Mouse (Mus musculus): ENCODE results near the gene Ywhab. TPM values are rescaled to one million over a fixed set of nuclear protein-coding genes. Genes with fewer than 3 reads are reported as not detected.

Gene Ywhab
- polyA plus RNA-seq, 1 experiment = 26.4 TPM

DNA sequence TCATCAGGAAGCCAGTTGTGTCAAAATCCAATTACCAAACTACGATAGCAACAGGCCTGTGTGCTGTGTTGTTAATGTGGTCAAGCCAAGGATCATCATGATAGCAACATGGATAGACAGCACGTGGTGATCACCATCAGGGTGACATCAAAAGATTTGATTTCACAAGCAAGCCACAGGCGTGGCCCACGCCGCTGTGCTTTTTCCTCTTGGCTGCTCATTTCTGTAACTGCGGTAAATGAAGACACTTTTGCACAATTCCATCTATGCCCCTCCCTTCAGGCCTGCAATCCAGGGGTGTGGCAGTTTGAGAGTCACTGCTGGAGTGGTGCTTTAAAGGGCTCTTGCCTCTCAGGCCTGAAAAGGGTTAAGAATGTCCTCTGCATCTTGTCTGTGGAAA, 46.2 kb downstream of the Ywhab start:
- H3K27ac ChIP-seq (ENCODE audit: insufficient read depth, low read length) = no peak overlapping the region
- no peaks in the 10 kb centered on the region for H3K27me3 ChIP-seq (ENCODE audit: control insufficient read depth, insufficient read depth, low read length)
- H3K4me1 ChIP-seq (ENCODE audit: control insufficient read depth, insufficient read depth, insufficient read length) = no peaks in the 10 kb centered on the region
- H3K36me3 ChIP-seq (ENCODE audit: control insufficient read depth, insufficient read depth, low read length) = no peaks in the 10 kb centered on the region
- no peak for DNase-seq (ENCODE audit: low read depth in 1 of 2, low spot score in 2 of 2)
- TF ChIP-seq CTCF (IDR thresholded peaks at IDR 0.05; ENCODE audit: extremely low read depth, insufficient read depth, insufficient read length, insufficient replicate concordance) = no peak
- TF ChIP-seq POLR2A (IDR thresholded peaks at IDR 0.05; ENCODE audit: low read depth, low read length) = no peak
- 77% methylated on average over 6 of the region's 6 CpGs for WGBS
- H3K4me3 ChIP-seq (ENCODE audit: extremely low read depth, insufficient read depth, insufficient read length) = no peak overlapping the region

DNA sequence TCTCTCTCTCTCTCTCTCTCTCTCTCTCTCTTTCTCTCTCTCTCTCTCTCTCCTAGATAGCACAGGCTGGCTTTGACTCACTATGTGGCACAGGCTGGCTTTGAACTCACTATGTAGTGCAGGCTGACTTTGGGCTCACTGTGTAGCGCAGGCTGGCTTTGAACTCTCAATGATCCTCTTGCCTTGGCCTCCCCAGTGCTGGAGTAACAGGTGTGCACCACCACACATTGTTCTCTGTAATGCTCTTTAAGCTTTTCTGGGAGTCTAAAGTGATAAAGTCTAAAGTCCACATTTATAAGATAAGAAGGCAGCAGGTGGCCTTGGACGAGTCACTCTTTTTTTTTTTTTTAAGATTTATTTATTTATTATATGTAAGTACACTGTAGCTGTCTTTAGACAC, 46.8 kb downstream of the Ywhab start:
- TF ChIP-seq POLR2A (IDR thresholded peaks at IDR 0.05; ENCODE audit: low read depth, low read length) = no peak
- H3K27me3 ChIP-seq (ENCODE audit: control insufficient read depth, insufficient read depth, low read length) = no peaks in the 10 kb centered on the region
- no peaks in the 10 kb centered on the region for H3K4me1 ChIP-seq (ENCODE audit: control insufficient read depth, insufficient read depth, insufficient read length)
- H3K27ac ChIP-seq (ENCODE audit: insufficient read depth, low read length) = no peak overlapping the region
- H3K36me3 ChIP-seq (ENCODE audit: control insufficient read depth, insufficient read depth, low read length) = no peaks in the 10 kb centered on the region
- no peak for DNase-seq (ENCODE audit: low read depth in 1 of 2, low spot score in 2 of 2)
- WGBS = 93% methylated on average over 2 of the region's 2 CpGs
- H3K4me3 ChIP-seq (ENCODE audit: extremely low read depth, insufficient read depth, insufficient read length) = no peak overlapping the region

DNA sequence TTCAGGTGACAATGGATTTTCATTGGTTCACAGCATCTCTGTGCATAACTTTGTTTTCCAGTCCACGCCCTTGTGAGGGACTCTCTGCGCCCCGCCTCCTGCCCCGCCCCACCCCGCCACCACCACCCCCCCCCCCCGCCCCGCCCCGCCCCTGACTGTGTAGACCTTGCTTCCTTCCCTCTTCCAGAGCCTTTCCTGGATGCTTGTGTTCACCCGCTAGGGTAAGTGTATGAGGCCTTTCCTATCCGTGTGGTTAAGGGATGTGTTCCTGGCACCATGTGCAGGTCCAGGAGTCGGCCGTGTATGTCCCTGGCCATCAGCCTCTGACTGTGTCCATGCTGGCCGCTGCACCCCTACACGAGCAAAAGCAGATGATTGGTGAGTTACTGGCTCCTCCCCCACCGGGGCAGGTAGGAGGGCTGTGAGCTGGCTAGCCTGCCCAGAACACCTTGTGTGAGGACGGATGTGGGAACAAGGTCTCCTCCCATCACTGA, 52.5 kb downstream of the Ywhab start:
- peaks cover 4% of the 10 kb centered on the region; the same call in 1 of the 2 replicates for H3K36me3 ChIP-seq (ENCODE audit: control insufficient read depth, insufficient read depth, low read length)
- TF ChIP-seq CTCF (IDR thresholded peaks at IDR 0.05; ENCODE audit: extremely low read depth, insufficient read depth, insufficient read length, insufficient replicate concordance) (no peak), POLR2A (IDR thresholded peaks at IDR 0.05; ENCODE audit: low read depth, low read length) (no peak)
- H3K27ac ChIP-seq (ENCODE audit: insufficient read depth, low read length) = no peak overlapping the region
- H3K4me3 ChIP-seq (ENCODE audit: extremely low read depth, insufficient read depth, insufficient read length) = peak overlapping the region; percentile 41; the same call in 1 of the 2 replicates
- H3K27me3 ChIP-seq (ENCODE audit: control insufficient read depth, insufficient read depth, low read length) = no peaks in the 10 kb centered on the region
- no peaks in the 10 kb centered on the region for H3K4me1 ChIP-seq (ENCODE audit: control insufficient read depth, insufficient read depth, insufficient read length)
- peak; percentile 35 to 42 for DNase-seq (ENCODE audit: low read depth in 1 of 2, low spot score in 2 of 2)
- WGBS = 7% methylated on average over 16 of the region's 16 CpGs

DNA sequence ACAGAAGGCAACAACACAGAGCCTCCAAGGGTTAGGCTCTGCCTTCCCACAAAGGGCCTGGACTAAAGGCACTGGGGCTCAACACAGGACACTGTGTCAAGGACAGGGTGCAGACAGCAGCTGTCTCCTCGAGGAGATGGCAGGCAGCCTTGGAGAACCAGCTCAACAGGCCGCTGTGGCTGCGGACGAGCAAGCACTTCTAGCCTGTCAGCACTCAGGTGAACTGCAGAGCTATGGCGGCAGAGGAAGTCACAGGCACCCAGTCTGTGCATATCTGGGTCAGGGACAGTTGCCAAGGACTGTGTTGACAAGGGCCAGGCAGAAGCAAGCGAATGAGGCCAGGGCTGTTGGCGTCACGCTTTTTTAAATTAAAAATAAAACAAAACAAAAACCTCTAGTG, 59.0 kb downstream of the Ywhab start:
- 87% methylated on average over 8 of the region's 8 CpGs for WGBS
- Histone ChIP-seq H3K4me1 (ENCODE audit: control insufficient read depth, insufficient read depth, insufficient read length) (no peaks in the 10 kb centered on the region), H3K27me3 (ENCODE audit: control insufficient read depth, insufficient read depth, low read length) (no peaks in the 10 kb centered on the region), H3K27ac (ENCODE audit: insufficient read depth, low read length) (no peak overlapping the region), H3K36me3 (ENCODE audit: control insufficient read depth, insufficient read depth, low read length) (peaks cover 44% of the 10 kb centered on the region), H3K4me3 (ENCODE audit: extremely low read depth, insufficient read depth, insufficient read length) (no peak overlapping the region)
- DNase-seq (ENCODE audit: low read depth in 1 of 2, low spot score in 2 of 2) = no peak
- TF ChIP-seq POLR2A (IDR thresholded peaks at IDR 0.05; ENCODE audit: low read depth, low read length) (no peak), CTCF (IDR thresholded peaks at IDR 0.05; ENCODE audit: extremely low read depth, insufficient read depth, insufficient read length, insufficient replicate concordance) (no peak)

DNA sequence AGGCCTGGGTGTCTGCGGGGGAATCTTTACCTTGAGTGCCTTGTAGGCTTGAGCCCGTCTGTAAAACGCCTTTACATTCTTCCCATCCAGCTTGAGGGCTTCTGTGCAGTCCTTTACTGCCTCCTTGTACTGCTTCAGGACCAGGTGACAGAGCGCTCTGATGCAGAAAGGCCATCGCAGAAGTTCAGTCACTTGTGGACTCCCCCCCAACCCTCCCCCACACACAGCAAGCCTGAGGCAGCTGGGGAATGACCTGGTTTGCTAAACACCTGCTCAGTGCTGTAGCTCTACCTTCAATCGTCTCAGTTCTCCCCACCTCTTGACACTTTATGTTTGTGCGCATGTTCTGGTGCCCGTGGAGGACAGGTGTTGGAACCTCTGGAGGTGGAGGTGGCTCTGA, 59.9 kb downstream of the Ywhab start:
- no peak for DNase-seq (ENCODE audit: low read depth in 1 of 2, low spot score in 2 of 2)
- peaks cover 52% of the 10 kb centered on the region for H3K36me3 ChIP-seq (ENCODE audit: control insufficient read depth, insufficient read depth, low read length)
- 88% methylated on average over 8 of the region's 8 CpGs for WGBS
- no peaks in the 10 kb centered on the region for H3K4me1 ChIP-seq (ENCODE audit: control insufficient read depth, insufficient read depth, insufficient read length)
- TF ChIP-seq CTCF (IDR thresholded peaks at IDR 0.05; ENCODE audit: extremely low read depth, insufficient read depth, insufficient read length, insufficient replicate concordance) (no peak), POLR2A (IDR thresholded peaks at IDR 0.05; ENCODE audit: low read depth, low read length) (no peak)
- no peak overlapping the region for H3K27ac ChIP-seq (ENCODE audit: insufficient read depth, low read length)
- H3K27me3 ChIP-seq (ENCODE audit: control insufficient read depth, insufficient read depth, low read length) = no peaks in the 10 kb centered on the region
- H3K4me3 ChIP-seq (ENCODE audit: extremely low read depth, insufficient read depth, insufficient read length) = no peak overlapping the region

DNA sequence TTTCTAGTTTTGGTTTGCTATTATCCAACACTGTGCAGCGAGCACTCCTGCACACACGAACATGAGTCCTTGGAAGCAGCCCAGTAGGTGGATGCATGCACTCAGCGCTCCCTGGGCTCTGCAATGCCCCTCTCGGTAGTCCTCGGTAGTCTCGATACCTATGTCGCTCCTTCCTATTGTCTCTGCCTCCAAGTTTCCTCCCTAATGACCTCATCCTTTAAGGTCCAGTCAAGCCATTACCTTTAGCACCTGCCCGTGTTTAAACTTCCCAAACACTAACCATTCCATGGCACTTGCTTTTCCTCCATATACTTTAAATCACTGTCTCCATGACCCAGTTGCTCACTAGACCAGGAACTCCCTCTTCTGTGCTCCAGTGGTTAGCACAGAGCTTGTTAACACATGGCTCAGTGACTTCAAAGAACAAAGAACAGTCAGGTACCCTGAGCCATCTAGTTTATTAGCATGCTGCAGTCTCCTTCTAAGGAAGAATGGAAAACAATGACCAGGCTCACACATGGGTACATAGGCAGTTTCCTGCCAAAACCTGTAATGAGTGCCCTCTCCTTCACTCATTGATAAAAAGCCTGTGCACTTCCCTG, 65.0 kb downstream of the Ywhab start:
- no peaks in the 10 kb centered on the region for H3K4me1 ChIP-seq (ENCODE audit: control insufficient read depth, insufficient read depth, insufficient read length)
- H3K36me3 ChIP-seq (ENCODE audit: control insufficient read depth, insufficient read depth, low read length) = peaks cover 64% of the 10 kb centered on the region
- H3K4me3 ChIP-seq (ENCODE audit: extremely low read depth, insufficient read depth, insufficient read length) = no peak overlapping the region
- no peaks in the 10 kb centered on the region for H3K27me3 ChIP-seq (ENCODE audit: control insufficient read depth, insufficient read depth, low read length)
- DNase-seq (ENCODE audit: low read depth in 1 of 2, low spot score in 2 of 2) = no peak
- TF ChIP-seq POLR2A (IDR thresholded peaks at IDR 0.05; ENCODE audit: low read depth, low read length) (no peak), CTCF (IDR thresholded peaks at IDR 0.05; ENCODE audit: extremely low read depth, insufficient read depth, insufficient read length, insufficient replicate concordance) (no peak)
- no peak overlapping the region for H3K27ac ChIP-seq (ENCODE audit: insufficient read depth, low read length)
- WGBS = 95% methylated on average over 8 of the region's 8 CpGs

Other genes starting within 250 kb of the Ywhab start
- gene Ada, start 244.7 kb upstream of the Ywhab start, polyA plus RNA-seq (2012; rRNA removed) = 4.3 and 4.5 TPM in 2 replicates
- 3.1 and 4.8 TPM in 2 replicates for gene Ccn5, start 174.1 kb upstream of the Ywhab start, polyA plus RNA-seq (2012; rRNA removed)
- not detected in 2 replicates for gene Kcnk15, start 141.3 kb upstream of the Ywhab start, polyA plus RNA-seq (2012; rRNA removed)
- 0.09 and 0.12 TPM in 2 replicates for gene Rims4, start 76.3 kb upstream of the Ywhab start, polyA plus RNA-seq (2012; rRNA removed)
- gene Pabpc1l, start 30.5 kb downstream of the Ywhab start, polyA plus RNA-seq (2012; rRNA removed) = 0.23 and 0.69 TPM in 2 replicates
- 31.6 and 36.9 TPM in 2 replicates for gene Stk4, start 75.4 kb downstream of the Ywhab start, polyA plus RNA-seq (2012; rRNA removed)
- 51.7 and 66.0 TPM in 2 replicates for gene Tomm34, start 76.2 kb downstream of the Ywhab start, polyA plus RNA-seq (2012; rRNA removed)
- 0.12 and 0.14 TPM in 2 replicates for gene Kcns1, start 176.2 kb downstream of the Ywhab start, polyA plus RNA-seq (2012; rRNA removed)
- gene Wfdc5, start 187.8 kb downstream of the Ywhab start, polyA plus RNA-seq (2012; rRNA removed) = not detected in 2 replicates
- not detected in 2 replicates for gene Wfdc12, start 195.6 kb downstream of the Ywhab start, polyA plus RNA-seq (2012; rRNA removed)
- not detected in 2 replicates for gene Wfdc15a, start 205.2 kb downstream of the Ywhab start, polyA plus RNA-seq (2012; rRNA removed)
- gene Wfdc15b, start 226.7 kb downstream of the Ywhab start, polyA plus RNA-seq (2012; rRNA removed) = 0.16 TPM in 1 of 2 replicates, not detected in the other
- not detected in 2 replicates for gene Svs2, start 243.5 kb downstream of the Ywhab start, polyA plus RNA-seq (2012; rRNA removed)